Mouse (Mus musculus): ENCODE data around the gene Slc25a45. TPM values are rescaled to one million over a fixed set of nuclear protein-coding genes. Genes with fewer than 3 reads are reported as not detected.
A peak's percentile ranks its signal among the peaks of the same experiment; 100 is the strongest.

The Slc25a45 gene
- polyA plus RNA-seq, 1 experiment from 2014 or later: 1.0 TPM

GRCm38 (mm10) chr19:5839317-5840085 lies 38.1 kb upstream of the Slc25a45 start:
- H3K9ac ChIP-seq (ENCODE audit: low read depth, low read length): no peak overlapping the region
- 81% methylated on average over 14 of the region's 14 CpGs for WGBS
- no peak for ATAC-seq (ENCODE audit: low FRiP score)
- peaks cover 12% of the 10 kb centered on the region for H3K4me1 ChIP-seq (replicated peaks; ENCODE audit: control insufficient read depth, insufficient read depth, low read length)
- H3K27ac ChIP-seq (ENCODE audit: low read depth, low read length): no peak overlapping the region
- no peaks in the 10 kb centered on the region for H3K36me3 ChIP-seq (ENCODE audit: control insufficient read depth, insufficient read depth, low read length)
- no peak overlapping the region for H3K4me2 ChIP-seq (replicated peaks; ENCODE audit: low read depth, low read length)
- no peak for DNase-seq (ENCODE audit: low spot score)
- no peaks in the 10 kb centered on the region for H3K27me3 ChIP-seq (ENCODE audit: control insufficient read depth, insufficient read depth, low read length)
- H3K4me3 ChIP-seq (ENCODE audit: low read depth, low read length): no peak overlapping the region
- no peaks in the 10 kb centered on the region for H3K9me3 ChIP-seq (ENCODE audit: control insufficient read depth, low read length)

GRCm38 (mm10) chr19:5840086-5840889 lies 37.3 kb upstream of the Slc25a45 start:
- no peak for DNase-seq (ENCODE audit: low spot score)
- no peaks in the 10 kb centered on the region for H3K27me3 ChIP-seq (ENCODE audit: control insufficient read depth, insufficient read depth, low read length)
- no peak overlapping the region for H3K27ac ChIP-seq (ENCODE audit: low read depth, low read length)
- H3K4me3 ChIP-seq (ENCODE audit: low read depth, low read length): no peak overlapping the region
- 81% methylated on average over 18 of the region's 18 CpGs for WGBS
- H3K9ac ChIP-seq (ENCODE audit: low read depth, low read length): no peak overlapping the region
- H3K4me1 ChIP-seq (replicated peaks; ENCODE audit: control insufficient read depth, insufficient read depth, low read length): peaks cover 15% of the 10 kb centered on the region
- H3K9me3 ChIP-seq (ENCODE audit: control insufficient read depth, low read length): no peaks in the 10 kb centered on the region
- H3K4me2 ChIP-seq (replicated peaks; ENCODE audit: low read depth, low read length): no peak overlapping the region
- H3K36me3 ChIP-seq (ENCODE audit: control insufficient read depth, insufficient read depth, low read length): no peaks in the 10 kb centered on the region
- ATAC-seq (ENCODE audit: low FRiP score): no peak

DNA sequence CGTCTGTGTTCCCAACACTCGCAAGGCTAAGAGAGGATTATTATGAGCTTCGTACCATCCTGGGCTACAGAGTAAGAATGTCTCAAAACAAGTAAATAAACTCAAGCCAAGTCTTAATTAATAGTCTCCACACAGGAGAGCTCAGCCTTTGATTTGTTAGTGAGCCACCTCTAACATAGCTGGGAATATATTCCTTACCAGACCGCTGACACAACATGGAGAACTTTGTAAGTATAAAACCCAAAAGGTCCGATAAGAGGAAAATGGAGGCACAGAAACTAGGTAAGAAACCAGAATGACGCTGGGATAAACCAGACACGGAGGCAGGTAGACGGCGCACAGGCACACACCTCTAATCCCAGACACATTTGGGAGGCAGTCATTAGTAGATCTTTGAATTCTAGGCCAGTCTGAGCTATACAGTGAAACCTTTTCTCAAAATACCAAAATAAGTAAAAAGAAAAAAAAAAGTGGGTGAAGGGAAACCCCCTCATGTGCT lies 36.7 kb upstream of the Slc25a45 start:
- H3K27ac ChIP-seq (ENCODE audit: low read depth, low read length): no peak overlapping the region
- H3K4me2 ChIP-seq (replicated peaks; ENCODE audit: low read depth, low read length): no peak overlapping the region
- H3K36me3 ChIP-seq (ENCODE audit: control insufficient read depth, insufficient read depth, low read length): no peaks in the 10 kb centered on the region
- DNase-seq (ENCODE audit: low spot score): no peak
- 92% methylated on average over 9 of the region's 9 CpGs for WGBS
- no peaks in the 10 kb centered on the region for H3K9me3 ChIP-seq (ENCODE audit: control insufficient read depth, low read length)
- H3K9ac ChIP-seq (ENCODE audit: low read depth, low read length): no peak overlapping the region
- no peaks in the 10 kb centered on the region for H3K27me3 ChIP-seq (ENCODE audit: control insufficient read depth, insufficient read depth, low read length)
- no peak for ATAC-seq (ENCODE audit: low FRiP score)
- H3K4me1 ChIP-seq (replicated peaks; ENCODE audit: control insufficient read depth, insufficient read depth, low read length): peaks cover 15% of the 10 kb centered on the region
- no peak overlapping the region for H3K4me3 ChIP-seq (ENCODE audit: low read depth, low read length)

DNA sequence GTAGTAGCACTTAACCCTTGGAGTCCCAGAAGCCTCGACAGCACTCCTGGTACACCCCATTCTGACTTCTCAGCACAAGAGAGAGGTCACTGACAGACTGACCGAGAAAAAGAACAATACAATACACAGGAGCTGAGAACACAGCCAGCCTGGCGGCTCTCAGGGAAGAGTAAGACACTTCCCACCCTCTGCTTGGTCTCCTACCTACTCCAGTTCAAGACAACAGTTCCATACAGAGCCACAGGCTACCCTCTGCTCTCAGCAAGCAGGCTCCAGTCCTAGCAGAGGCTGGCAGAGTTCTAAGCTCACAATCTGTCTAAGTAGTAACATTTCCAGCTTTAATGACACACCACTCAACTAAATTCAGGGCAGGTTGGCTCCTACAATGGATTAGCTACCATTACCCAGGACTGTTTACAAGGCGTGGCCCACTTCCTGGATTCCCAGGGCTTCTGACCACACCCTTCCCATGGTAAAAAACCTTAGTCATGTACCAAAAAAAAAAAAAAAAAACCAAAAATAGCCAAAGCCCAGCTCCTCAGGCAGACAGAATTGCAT lies 36.1 kb upstream of the Slc25a45 start:
- H3K4me2 ChIP-seq (replicated peaks; ENCODE audit: low read depth, low read length): no peak overlapping the region
- no peak overlapping the region for H3K4me3 ChIP-seq (ENCODE audit: low read depth, low read length)
- H3K27me3 ChIP-seq (ENCODE audit: control insufficient read depth, insufficient read depth, low read length): no peaks in the 10 kb centered on the region
- no peak overlapping the region for H3K9ac ChIP-seq (ENCODE audit: low read depth, low read length)
- WGBS: 45% methylated on average over 4 of the region's 4 CpGs
- peaks cover 15% of the 10 kb centered on the region for H3K4me1 ChIP-seq (replicated peaks; ENCODE audit: control insufficient read depth, insufficient read depth, low read length)
- ATAC-seq (ENCODE audit: low FRiP score) (no peak), DNase-seq (ENCODE audit: low spot score) (no peak)
- H3K27ac ChIP-seq (ENCODE audit: low read depth, low read length): no peak overlapping the region
- H3K9me3 ChIP-seq (ENCODE audit: control insufficient read depth, low read length): no peaks in the 10 kb centered on the region
- no peaks in the 10 kb centered on the region for H3K36me3 ChIP-seq (ENCODE audit: control insufficient read depth, insufficient read depth, low read length)

- H3K4me2 ChIP-seq (replicated peaks; ENCODE audit: low read depth, low read length): no peak overlapping the region
- ATAC-seq (ENCODE audit: low FRiP score) (no peak), DNase-seq (ENCODE audit: low spot score) (peak; percentile 32)
- H3K36me3 ChIP-seq (ENCODE audit: control insufficient read depth, insufficient read depth, low read length): no peaks in the 10 kb centered on the region
- H3K27ac ChIP-seq (ENCODE audit: low read depth, low read length): peak overlapping the region; percentile 24; the same call in 1 of the 2 replicates
- no peaks in the 10 kb centered on the region for H3K9me3 ChIP-seq (ENCODE audit: control insufficient read depth, low read length)
- no peak overlapping the region for H3K4me3 ChIP-seq (ENCODE audit: low read depth, low read length)
- H3K27me3 ChIP-seq (ENCODE audit: control insufficient read depth, insufficient read depth, low read length): no peaks in the 10 kb centered on the region
- peaks cover 19% of the 10 kb centered on the region for H3K4me1 ChIP-seq (replicated peaks; ENCODE audit: control insufficient read depth, insufficient read depth, low read length)
- WGBS: 43% methylated on average over 5 of the region's 5 CpGs
- no peak overlapping the region for H3K9ac ChIP-seq (ENCODE audit: low read depth, low read length)
Measured at GRCm38 (mm10) chr19:5841999-5842784, 35.4 kb upstream of the Slc25a45 start.

GRCm38 (mm10) chr19:5842785-5843730 lies 34.5 kb upstream of the Slc25a45 start:
- H3K27me3 ChIP-seq (ENCODE audit: control insufficient read depth, insufficient read depth, low read length): no peaks in the 10 kb centered on the region
- H3K4me2 ChIP-seq (replicated peaks; ENCODE audit: low read depth, low read length): peak overlapping the region; percentile 12
- H3K9me3 ChIP-seq (ENCODE audit: control insufficient read depth, low read length): no peaks in the 10 kb centered on the region
- H3K4me3 ChIP-seq (ENCODE audit: low read depth, low read length): no peak overlapping the region
- no peaks in the 10 kb centered on the region for H3K36me3 ChIP-seq (ENCODE audit: control insufficient read depth, insufficient read depth, low read length)
- WGBS: 64% methylated on average over 9 of the region's 9 CpGs
- peak overlapping the region; percentile 24; the same call in 1 of the 2 replicates for H3K27ac ChIP-seq (ENCODE audit: low read depth, low read length)
- H3K9ac ChIP-seq (ENCODE audit: low read depth, low read length): no peak overlapping the region
- ATAC-seq (ENCODE audit: low FRiP score) (no peak), DNase-seq (ENCODE audit: low spot score) (peak; percentile 41)
- H3K4me1 ChIP-seq (replicated peaks; ENCODE audit: control insufficient read depth, insufficient read depth, low read length): peaks cover 28% of the 10 kb centered on the region

- H3K9me3 ChIP-seq (ENCODE audit: control insufficient read depth, low read length): no peaks in the 10 kb centered on the region
- 0 out of 2 replicates have a peak overlapping the region, but pooled peaks have one; percentile 21 for H3K27ac ChIP-seq (ENCODE audit: low read depth, low read length)
- H3K4me1 ChIP-seq (replicated peaks; ENCODE audit: control insufficient read depth, insufficient read depth, low read length): peaks cover 34% of the 10 kb centered on the region
- DNase-seq (ENCODE audit: low spot score): no peak
- no peaks in the 10 kb centered on the region for H3K27me3 ChIP-seq (ENCODE audit: control insufficient read depth, insufficient read depth, low read length)
- H3K4me2 ChIP-seq (replicated peaks; ENCODE audit: low read depth, low read length): peak overlapping the region; percentile 15; the same call in 1 of the 2 replicates
- no peak overlapping the region for H3K4me3 ChIP-seq (ENCODE audit: low read depth, low read length)
- H3K9ac ChIP-seq (ENCODE audit: low read depth, low read length): no peak overlapping the region; the same call in 1 of the 2 replicates
- WGBS: 80% methylated on average over 30 of the region's 30 CpGs
- no peaks in the 10 kb centered on the region for H3K36me3 ChIP-seq (ENCODE audit: control insufficient read depth, insufficient read depth, low read length)
- ATAC-seq (ENCODE audit: low FRiP score): no peak
Measured at GRCm38 (mm10) chr19:5843781-5844691, 33.6 kb upstream of the Slc25a45 start.
